Mouse (Mus musculus): Measurements from ENCODE around the gene Olfr1156.

The Olfr1156 gene

DNA sequence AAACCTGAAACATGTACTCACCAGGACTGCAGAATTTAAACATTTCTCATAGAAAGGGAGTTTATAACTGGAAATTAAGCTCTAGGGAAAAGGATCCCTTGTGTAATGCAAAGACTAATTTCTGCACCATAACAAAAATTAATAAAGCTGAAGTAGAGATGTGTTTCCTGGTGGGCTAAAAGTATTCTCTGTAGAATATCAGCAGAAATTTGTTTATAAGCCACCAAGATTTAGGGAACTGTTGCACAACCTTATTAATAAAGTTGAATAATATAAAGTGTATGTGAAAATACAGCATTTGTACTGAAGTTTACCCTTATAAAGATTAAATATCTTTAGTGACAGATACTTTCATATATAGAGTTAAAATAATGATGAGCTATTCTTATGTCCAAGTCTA is at the start of gene Olfr1156:
Gene Olfr1156 (minus strand): TSS at position 101 of the 400 bp plus-strand sequence.
- no peak for DNase-seq (ENCODE audit: low spot score)

DNA sequence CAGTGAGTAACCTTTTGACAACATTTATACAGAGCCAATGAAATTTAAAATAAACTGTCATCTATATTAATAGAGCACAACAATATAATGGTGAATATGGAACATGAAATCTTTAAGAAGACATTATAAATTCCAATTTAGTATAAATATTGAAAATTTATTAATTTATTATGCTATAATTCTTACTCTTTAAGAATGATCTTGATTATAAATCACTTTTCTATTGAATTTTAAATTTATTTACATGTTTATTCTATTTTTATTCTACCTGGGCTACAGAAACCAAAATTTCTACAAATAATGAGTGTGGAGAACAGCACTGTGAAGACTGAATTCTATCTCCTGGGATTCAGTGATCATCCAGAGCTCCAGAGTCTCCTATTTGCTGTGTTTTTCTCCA is 36.9 kb upstream of the Olfr1156 start, which contains the start of gene Olfr1158:
Gene Olfr1158 (plus strand): TSS at position 301 of the 400 bp plus-strand sequence.
- no peak for DNase-seq (ENCODE audit: low spot score)

DNA sequence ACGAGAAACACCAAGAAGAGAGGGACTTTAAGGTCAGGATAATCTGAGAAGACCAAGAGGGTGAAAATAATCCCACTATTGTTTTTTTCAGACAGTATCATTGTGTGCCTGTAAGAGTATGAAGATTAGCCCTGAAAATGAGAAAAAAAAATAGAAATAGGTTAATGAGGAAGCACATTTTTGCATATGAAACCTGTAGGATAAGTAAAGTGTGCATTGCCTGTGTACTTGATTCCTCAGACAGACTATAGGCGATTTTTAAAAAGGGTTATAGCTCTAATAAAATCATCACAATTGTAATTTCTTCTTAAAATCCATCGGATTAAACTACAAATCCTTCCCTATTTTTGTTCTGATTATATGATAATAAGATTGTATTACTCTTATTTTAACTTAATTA is 21.7 kb upstream of the Olfr1156 start, which contains the start of gene Olfr74:
Gene Olfr74 (minus strand): TSS at position 101 of the 400 bp plus-strand sequence.
- no peak for DNase-seq (ENCODE audit: low spot score)

DNA sequence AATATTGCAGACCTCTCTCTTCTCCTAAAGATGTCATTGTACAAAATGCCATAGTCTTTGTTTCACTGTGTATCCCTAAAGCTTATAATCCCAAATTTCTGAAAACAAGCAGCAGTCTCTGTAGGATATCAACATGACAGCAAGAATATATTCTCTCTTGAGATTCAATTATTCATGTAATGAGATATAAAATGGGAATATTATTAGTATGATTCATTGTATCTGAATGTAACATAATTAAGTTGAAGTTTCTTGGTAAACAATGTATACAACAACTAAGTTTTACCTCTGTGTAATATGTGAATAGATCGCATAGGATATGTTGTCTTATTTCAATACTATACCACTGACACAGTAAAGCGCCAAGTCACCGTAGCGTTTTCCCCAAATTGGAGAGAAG is 15.3 kb upstream of the Olfr1156 start, which contains the start of gene Olfr1157:
Gene Olfr1157 (minus strand): TSS at position 101 of the 400 bp plus-strand sequence.
- no peak for DNase-seq (ENCODE audit: low spot score)

DNA sequence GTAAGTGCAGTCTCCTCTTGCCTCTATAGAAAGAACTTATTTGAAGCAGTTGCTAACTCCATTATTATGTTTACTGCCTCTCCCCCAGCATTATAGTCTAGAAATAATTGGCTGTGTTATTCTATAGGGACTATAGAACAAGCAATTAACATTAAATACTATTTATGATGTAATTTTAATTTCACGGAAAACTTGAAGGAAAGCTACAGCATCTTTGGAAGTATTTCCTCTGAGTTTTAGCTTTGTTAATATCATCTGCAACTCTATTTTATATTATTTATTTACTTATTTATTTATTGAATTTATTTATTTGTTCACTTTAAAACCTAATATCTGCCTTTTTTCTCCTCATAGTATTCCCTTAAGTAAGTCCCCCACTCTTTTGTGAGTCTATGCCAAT is 7.9 kb downstream of the Olfr1156 start, which contains the start of gene Olfr1155:
Gene Olfr1155 (minus strand): TSS at position 101 of the 400 bp plus-strand sequence.
- DNase-seq (ENCODE audit: low spot score), result no peak

DNA sequence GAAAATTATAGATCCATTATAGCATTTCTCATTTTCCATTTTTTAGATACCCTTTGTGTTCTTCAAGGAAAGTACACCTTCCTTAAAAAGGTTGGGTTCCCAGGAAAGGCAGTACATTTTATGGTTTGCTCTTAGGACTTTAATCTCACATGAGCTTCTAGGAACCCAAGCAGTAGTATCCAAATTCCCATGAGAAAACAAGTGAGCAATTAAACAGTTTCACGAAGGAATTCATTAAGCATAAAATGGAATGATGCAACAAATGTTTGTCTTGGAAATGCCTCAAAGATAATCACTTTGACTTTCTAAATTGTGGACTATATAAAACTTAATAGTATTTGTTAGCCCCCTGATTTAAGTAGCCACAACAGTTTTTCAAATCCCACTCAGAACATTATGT is 47.8 kb downstream of the Olfr1156 start, which contains the start of gene Olfr1154:
Gene Olfr1154 (minus strand): TSS at position 101 of the 400 bp plus-strand sequence.
- no peak for DNase-seq (ENCODE audit: low spot score)

Measured in c-Kit-positive CD71-positive TER-119-positive erythroid progenitor cells, embryonic 14.5 days (primary cell).